Mouse (Mus musculus) heart, adult 11 months (tissue): ENCODE measurements around the gene Ythdf2.
"Not testable (repeated sequence)": the region's sequence is repeated elsewhere in the genome, so short reads cannot be mapped to it uniquely, and the experiment has no call there.

ENCODE experiments used
- DNase-seq: peaks from one replicate; pipeline ENCODE4 v3.0.0; 2022

Gene Ythdf2

DNA sequence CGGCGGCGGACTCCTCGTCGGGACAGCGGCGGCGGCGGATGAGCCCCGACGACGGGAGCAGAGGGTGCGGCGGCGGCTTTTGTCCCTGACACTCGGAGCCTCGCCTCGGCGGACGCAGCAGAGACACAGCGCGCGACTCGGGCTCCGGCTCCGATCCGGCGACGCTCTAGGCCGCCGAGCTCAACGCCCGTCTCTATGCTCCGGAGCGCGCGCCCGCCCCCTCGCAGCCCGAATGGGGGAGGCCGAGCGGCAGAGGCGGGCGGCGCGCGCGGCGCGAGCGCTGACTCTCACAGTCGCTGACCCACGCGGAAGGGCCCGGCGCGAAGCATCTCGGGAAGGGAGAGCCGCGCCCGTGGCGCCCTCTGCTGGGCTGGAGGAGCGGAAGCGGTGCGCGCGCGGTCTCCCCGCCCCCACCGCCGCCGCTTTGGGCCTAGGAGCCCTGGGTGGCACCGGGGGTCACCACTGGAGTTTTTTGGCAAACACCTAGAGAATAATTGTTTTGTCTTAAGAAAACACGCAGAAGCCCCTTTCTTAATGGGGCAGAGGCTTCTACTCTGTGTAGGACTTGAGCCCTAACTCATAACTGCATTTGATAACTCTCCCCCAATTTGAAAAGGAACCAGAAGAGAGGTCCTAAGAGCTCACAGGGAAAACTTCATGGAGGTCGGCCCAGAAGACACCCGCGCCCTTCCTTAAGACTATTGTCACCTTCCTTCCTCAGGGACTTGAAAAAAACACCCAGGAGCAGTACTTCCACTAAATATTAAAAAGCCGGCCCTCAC, at the start of gene Ythdf2:
Ythdf2 (minus strand) TSS at position 351 of the 782 bp plus-strand sequence.
- DNase-seq, result peak; percentile 100

DNA sequence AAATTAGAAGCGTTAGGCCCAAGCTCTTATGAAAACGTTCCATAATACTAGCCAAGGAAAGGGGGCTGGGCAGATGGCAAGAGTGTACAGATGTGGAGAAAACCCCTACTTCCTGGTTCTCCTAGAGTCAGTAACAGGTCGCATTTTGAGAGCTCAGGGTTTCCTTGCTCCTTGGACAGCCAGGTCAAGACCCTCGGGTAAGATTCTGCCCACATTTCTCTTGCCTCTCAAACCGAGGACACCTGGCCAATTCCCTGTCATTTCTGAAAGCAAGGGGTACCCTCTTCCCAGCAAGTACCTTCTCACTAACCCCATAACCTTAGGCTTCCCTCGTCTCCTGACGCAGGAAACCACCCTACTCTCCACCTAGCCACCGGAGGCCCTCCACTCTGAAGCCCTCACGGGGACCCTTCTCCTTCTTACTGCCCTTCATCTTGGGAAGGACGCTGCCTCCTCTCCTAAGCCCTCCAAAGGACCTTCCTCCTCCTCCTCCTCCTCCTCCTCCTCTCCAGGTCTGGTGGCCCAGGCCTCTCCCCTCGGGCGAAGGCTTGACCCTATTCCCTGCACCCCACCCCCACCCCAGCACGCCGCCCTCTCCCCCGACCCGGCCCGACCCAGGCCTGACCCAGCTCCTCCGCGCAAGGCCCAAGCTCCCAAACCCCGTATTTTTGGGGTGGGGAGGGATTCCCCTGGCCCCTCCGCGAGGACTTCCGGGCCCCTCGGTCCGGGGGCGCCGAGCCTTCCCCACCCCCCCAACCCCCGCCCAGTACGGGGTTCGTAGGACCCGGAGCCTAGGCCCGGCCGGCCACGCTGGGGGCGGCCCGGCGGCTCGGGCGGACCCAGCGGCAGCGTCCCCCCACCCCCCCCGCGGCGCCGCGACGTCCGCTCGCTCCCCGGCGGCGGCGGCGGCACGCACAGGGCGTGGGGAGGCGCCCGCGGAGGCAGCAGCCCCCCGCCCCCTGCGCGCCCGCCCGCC, 48.6 kb upstream of the Ythdf2 start:
- DNase-seq, result peak; percentile 98

DNA sequence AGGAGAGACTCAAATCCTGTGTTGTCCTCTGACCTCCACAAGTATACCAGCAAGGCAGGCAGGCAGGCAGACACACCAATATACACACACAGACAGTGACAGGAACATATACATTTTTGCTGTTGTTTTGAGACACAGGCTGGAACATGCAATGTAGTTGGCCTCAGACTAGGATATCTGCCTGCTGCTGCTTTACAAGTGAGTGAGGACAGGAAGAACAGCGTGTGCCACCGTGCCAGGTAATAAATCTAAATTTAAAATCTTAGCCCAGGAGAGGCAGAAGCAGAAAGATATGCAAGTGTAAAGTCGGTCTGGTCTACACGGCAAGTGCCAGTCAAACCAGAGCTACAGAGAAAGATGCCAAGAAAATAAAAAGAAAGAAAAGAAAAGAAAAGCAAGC, 47.1 kb upstream of the Ythdf2 start:
- peak; percentile 90 for DNase-seq

- no peak for DNase-seq
Observed at GRCm38 (mm10) chr4:132256384-132256783, 44.3 kb upstream of the Ythdf2 start.

GRCm38 (mm10) chr4:132254986-132255385, 42.9 kb upstream of the Ythdf2 start:
- DNase-seq, result no peak

- DNase-seq, result no peak
Observed at GRCm38 (mm10) chr4:132253622-132254021, 41.5 kb upstream of the Ythdf2 start.

GRCm38 (mm10) chr4:132253128-132253527, 41.0 kb upstream of the Ythdf2 start:
- DNase-seq, result no peak

DNA sequence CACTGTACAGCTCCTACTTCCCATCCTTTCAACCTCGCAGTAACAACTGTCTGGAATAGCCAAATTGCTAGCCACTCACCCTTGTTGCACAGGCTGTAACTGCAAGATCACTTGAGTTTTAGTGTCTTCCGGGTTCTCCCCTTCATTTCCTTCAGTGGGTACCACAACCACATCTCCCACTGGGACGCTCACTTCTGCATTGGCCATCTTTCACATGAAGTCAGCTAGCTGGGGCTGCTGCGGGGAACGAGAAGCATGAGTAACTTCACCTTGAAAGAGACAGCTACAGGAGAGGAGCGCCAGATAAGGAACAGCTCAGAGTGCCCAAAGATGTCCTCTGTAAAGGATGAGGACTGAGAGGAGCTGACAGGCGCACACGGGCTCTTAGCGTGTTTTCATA, 39.5 kb upstream of the Ythdf2 start:
- no peak for DNase-seq

GRCm38 (mm10) chr4:132247451-132247997, 35.4 kb upstream of the Ythdf2 start:
- DNase-seq, result peak; percentile 95

DNA sequence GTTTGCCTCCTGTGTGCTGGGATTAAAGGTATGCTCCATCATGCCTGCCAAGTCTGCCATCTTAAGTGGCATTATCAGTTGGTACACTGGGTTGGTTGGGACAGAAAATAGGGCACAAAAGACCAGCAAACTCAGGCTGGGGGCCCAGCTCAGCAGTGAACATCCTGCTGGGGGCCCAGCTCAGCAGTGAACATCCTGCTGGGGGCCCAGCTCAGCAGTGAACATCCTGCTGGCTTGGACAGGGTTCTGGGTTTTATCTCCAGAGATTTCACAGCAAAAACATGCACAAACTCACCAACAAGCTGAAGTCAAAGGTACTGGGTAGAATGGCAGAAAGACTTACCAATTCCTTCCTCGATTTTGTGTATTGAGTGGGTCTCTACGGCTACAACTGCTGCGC, 33.5 kb upstream of the Ythdf2 start:
- no peak for DNase-seq

GRCm38 (mm10) chr4:132241208-132241607, 29.1 kb upstream of the Ythdf2 start:
- no peak for DNase-seq

DNA sequence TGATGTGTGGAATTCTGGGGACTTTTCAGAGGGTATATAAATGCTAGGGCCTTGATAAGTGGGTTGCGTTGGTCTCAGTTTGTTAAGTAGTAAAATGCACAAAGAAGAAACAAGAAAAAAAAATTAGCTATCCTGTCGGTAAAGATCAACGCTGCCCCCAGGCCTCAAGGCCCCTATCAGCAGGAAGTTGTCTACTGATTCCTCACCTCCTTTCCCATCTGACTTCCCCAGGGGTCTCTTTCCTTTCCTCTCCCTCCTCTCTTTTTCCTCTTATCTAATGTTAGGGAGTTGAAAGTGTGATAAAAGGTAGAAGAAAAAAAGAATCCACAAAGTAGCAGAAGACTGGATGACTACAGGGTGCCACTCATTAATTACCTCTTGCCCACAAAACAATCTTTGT, 28.3 kb upstream of the Ythdf2 start:
- DNase-seq, result no peak

DNA sequence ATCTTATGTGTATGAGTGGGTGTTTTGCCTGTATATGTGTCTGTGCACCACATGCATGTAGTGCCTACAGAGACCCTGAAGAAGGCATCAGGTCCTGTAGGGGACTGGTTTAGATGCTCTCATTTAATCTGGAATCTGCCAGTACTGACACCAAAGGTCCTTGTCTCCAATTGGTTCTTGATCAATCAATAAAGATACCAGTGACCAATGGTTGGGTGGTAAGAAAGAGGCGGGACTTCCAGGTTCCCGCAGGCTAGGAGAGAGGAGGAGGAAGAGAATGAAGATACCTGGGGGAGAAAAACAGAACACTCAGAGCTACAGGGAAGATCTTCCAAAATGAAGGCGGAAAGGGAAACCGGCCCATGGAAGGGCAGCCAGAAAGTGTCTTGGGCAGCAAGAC, 26.3 kb upstream of the Ythdf2 start:
- DNase-seq, result no peak

DNA sequence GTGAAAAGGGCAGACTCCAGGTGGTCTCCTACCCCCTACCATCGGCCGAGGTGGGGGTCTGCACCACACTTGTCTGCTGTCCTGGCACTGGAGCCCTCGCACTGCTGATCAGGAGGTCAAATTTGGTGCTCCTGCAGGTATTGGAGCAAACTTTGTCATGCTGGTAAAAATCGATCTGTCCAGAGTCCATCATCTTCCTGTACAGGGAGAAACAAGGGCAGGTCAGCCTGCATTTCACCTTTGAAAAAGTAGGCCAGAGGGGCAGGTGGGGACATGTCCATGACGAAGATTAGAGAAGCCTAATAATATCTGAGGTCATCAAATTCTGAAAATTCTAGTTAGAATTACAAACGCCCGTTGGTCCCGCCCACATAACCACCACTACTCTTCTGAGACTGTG, 22.6 kb upstream of the Ythdf2 start:
- DNase-seq, result no peak

- no peak for DNase-seq
Observed at GRCm38 (mm10) chr4:132230422-132230821, 18.3 kb upstream of the Ythdf2 start.

- not testable (repeated sequence) for DNase-seq
Observed at GRCm38 (mm10) chr4:132222001-132222400, 9.9 kb upstream of the Ythdf2 start.

GRCm38 (mm10) chr4:132218439-132218838, 6.3 kb upstream of the Ythdf2 start:
- not testable (repeated sequence) for DNase-seq

DNA sequence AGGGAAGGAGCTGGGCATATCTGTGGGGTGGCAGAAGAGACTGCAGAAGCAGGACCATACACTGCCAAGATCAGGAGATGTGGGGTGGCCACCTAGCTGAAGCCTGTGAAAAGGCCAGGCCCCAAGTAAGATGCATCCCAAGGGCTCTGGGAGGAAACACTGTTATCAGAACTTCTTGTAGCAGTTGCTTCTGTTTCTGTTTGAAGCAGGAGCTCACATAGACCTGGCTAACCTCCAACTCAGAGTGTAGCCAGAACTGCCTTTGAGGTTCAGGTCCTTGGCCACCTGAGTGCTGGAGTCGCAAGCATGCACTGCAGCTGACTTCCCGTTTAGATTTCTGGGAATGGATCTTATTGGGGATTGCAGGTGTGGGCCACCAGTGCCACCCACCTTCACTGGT, 5.7 kb upstream of the Ythdf2 start:
- DNase-seq, result no peak

DNA sequence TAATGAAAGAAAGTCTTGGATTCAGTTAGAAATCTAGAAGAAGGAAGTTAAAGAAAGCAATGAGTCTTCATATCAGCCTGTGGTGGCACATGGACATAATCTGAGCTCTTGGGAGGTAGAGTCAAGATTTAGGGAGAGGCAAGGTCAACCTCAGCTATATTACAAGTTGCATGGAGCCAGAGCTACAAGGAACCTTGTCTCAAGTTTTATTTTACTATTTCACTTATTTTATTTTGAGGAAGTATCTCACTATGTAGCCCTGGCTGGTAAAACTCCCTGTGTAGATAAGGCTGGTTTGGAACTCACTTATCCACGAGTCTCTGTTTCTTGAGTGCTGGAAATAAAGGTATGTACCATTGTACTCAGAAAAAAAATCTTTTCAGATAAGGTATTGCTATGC, 4.5 kb upstream of the Ythdf2 start:
- DNase-seq, result no peak

DNA sequence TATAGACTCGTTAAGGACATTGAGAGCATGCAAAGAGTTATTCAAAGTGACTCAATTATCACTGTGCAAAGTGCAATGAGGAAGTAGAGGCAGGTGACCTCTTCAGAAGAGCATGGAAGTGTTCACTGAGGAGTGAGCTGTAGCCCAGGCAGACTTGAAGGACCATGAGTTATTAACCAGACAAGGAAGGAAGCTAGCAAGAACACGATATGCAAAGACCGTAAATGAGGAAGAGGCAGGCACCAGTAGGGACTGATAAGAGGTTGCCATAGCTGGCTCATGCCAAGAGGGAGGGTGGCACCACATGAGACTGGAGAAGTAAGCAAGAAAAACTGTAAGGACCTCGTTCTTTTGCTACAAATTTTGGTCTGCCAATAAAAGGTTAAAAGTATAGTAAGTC, 2.7 kb upstream of the Ythdf2 start:
- peak; percentile 93 for DNase-seq

- peak; percentile 92 for DNase-seq
Observed at GRCm38 (mm10) chr4:132211091-132211942, 786 bp downstream of the Ythdf2 start.

DNA sequence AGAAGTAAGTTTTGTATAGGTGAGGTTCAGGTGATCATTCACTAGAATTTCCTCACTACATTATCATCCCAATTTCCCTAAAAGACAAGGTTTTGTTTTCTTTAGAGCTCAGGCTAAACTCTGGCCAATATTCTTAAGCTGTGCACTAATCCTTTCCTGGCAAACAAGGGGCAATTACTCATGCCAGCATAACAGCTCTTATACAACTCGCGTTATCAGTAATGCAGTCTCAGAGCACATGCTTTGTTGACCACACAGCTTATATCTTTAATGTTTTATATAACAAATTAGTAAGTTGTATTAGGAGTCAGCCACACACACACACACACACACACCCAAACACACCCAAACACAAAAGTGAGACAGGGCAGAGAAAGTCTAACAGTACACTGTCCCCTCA, 1.8 kb downstream of the Ythdf2 start:
- no peak for DNase-seq

GRCm38 (mm10) chr4:132209299-132209698, 2.8 kb downstream of the Ythdf2 start:
- no peak for DNase-seq
